Mouse (Mus musculus): ENCODE results near the gene Cacna1d. TPM values are rescaled to one million over a fixed set of nuclear protein-coding genes. Genes with fewer than 3 reads are reported as not detected.

Gene Cacna1d
- total and polyA plus RNA-seq, 3 experiments, result not detected

DNA sequence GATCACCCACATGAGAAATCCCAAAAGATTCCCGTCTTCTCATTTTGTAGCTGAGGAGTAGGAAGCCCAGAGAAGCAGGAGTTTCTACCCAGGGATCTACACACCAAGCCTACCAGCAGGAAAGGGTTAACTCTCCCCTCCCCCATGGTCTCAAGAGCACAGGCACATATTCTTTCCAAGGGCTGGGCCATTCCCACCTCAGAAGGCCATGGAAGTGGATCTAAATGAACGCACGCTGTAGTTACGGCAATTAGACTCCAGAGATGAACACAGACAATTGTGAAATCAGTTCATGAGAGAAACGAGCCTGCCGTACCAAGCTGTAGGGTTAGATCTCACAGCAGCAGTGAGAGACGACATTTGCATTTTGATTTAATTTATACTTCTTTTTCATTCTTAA lies 191.3 kb downstream of the Cacna1d start:
- Histone ChIP-seq H3K79me2 (ENCODE audit: control insufficient read depth, insufficient read depth, low read length, poor library complexity) (no peaks in the 10 kb centered on the region), H3K9ac (ENCODE audit: control insufficient read depth, low read depth, low read length, poor library complexity, severe bottlenecking) (no peak overlapping the region), H3K4me1 (ENCODE audit: control insufficient read depth in 1 of 2, insufficient read depth in 2 of 2, low read length in 2 of 2) (no peaks in the 10 kb centered on the region), H3K27ac (ENCODE audit: control insufficient read depth, low read depth, low read length) (no peak overlapping the region), H3K27me3 (ENCODE audit: control insufficient read depth in 1 of 2, insufficient read depth in 2 of 2, low read length in 2 of 2) (peaks cover 2 to 9% of the 10 kb centered on the region in 2 experiments), H3K36me3 (ENCODE audit: control insufficient read depth in 1 of 2, insufficient read depth in 2 of 2, low read length in 2 of 2) (no peaks in the 10 kb centered on the region), H3K9me3 (replicated peaks; ENCODE audit: insufficient read depth, low read length) (no peaks in the 10 kb centered on the region), H3K4me3 (ENCODE audit: control insufficient read depth in 1 of 2, insufficient read depth in 1 of 2, low read depth in 2 of 2, low read length in 2 of 2) (no peak overlapping the region)
- TF ChIP-seq MXI1 (IDR thresholded peaks at IDR 0.05; ENCODE audit: low read depth, low read length) (no peak), ZNF384 (IDR thresholded peaks at IDR 0.05; ENCODE audit: low read depth, low read length) (no peak), MYC (IDR thresholded peaks at IDR 0.05; ENCODE audit: low read depth, low read length) (no peak), MAZ (IDR thresholded peaks at IDR 0.05; ENCODE audit: low read depth, low read length) (no peak), POLR2AphosphoS5 (IDR thresholded peaks at IDR 0.05; ENCODE audit: borderline replicate concordance, low read depth, low read length) (no peak), ZMIZ1 (IDR thresholded peaks at IDR 0.05; ENCODE audit: low read depth, low read length) (no peak), HCFC1 (IDR thresholded peaks at IDR 0.05; ENCODE audit: low read depth, low read length) (no peak), TBP (IDR thresholded peaks at IDR 0.05; ENCODE audit: low read depth, low read length) (no peak), CHD1 (IDR thresholded peaks at IDR 0.05; ENCODE audit: low read depth, low read length) (no peak), MYB (IDR thresholded peaks at IDR 0.05; ENCODE audit: low read depth, low read length) (no peak), TCF12 (IDR thresholded peaks at IDR 0.05; ENCODE audit: low read depth, low read length) (no peak)
- no peak for DNase-seq (ENCODE audit: low read depth, low spot score)

DNA sequence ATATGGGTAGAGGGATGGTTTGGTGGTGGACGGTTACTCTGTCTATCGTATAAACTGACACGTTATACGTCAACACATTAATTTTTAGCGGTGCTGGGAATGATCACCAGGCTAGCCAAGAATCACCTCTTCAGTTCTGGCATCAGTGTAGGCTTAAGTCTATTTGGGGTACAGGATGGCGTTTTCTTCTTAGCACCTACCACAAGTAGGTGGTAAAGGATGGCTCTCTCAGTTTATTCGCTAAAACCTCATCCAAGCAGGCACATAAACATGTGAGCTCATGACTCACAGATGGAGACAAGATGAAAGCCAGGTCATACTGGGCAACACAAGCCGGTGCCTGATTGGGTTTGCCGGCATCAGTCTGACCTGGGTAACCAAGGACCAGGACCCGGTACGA lies 193.8 kb downstream of the Cacna1d start:
- no peak for TF ChIP-seq UBTF (IDR thresholded peaks at IDR 0.05; ENCODE audit: borderline replicate concordance, insufficient read depth, low read depth, low read length)
- TF ChIP-seq ZC3H11A (IDR thresholded peaks at IDR 0.05; ENCODE audit: low read depth, low read length), result no peak
- no peak for TF ChIP-seq MAFK (IDR thresholded peaks at IDR 0.05; ENCODE audit: borderline replicate concordance, low read depth, low read length)
- TF ChIP-seq NRF1 (IDR thresholded peaks at IDR 0.05; ENCODE audit: insufficient read depth, low read depth, low read length, poor library complexity, severe bottlenecking), result no peak
- no peak for TF ChIP-seq HCFC1 (IDR thresholded peaks at IDR 0.05; ENCODE audit: low read depth, low read length)
- no peak for TF ChIP-seq SMC3 (IDR thresholded peaks at IDR 0.05; ENCODE audit: low read depth, low read length)
- TF ChIP-seq MYB (IDR thresholded peaks at IDR 0.05; ENCODE audit: low read depth, low read length), result no peak

More for the DNA sequence above, 193.8 kb downstream of the Cacna1d start:
- H3K79me2 ChIP-seq (ENCODE audit: control insufficient read depth, insufficient read depth, low read length, poor library complexity), result no peaks in the 10 kb centered on the region
- no peak overlapping the region for H3K4me3 ChIP-seq (ENCODE audit: control insufficient read depth in 1 of 2, insufficient read depth in 1 of 2, low read depth in 2 of 2, low read length in 2 of 2)
- H3K9me3 ChIP-seq (replicated peaks; ENCODE audit: insufficient read depth, low read length), result no peaks in the 10 kb centered on the region
- H3K36me3 ChIP-seq (ENCODE audit: control insufficient read depth in 1 of 2, insufficient read depth in 2 of 2, low read length in 2 of 2), result no peaks in the 10 kb centered on the region
- H3K27ac ChIP-seq (ENCODE audit: control insufficient read depth, low read depth, low read length), result no peak overlapping the region
- peaks cover 2 to 9% of the 10 kb centered on the region in 2 experiments for H3K27me3 ChIP-seq (ENCODE audit: control insufficient read depth in 1 of 2, insufficient read depth in 2 of 2, low read length in 2 of 2)
- H3K9ac ChIP-seq (ENCODE audit: control insufficient read depth, low read depth, low read length, poor library complexity, severe bottlenecking), result no peak overlapping the region
- no peak for DNase-seq (ENCODE audit: low read depth, low spot score)
- no peaks in the 10 kb centered on the region for H3K4me1 ChIP-seq (ENCODE audit: control insufficient read depth in 1 of 2, insufficient read depth in 2 of 2, low read length in 2 of 2)

All from MEL (cell line).